Mouse (Mus musculus) lung, postnatal 4 days (tissue): Measurements from ENCODE around the gene Btf3l4.

Experiments
- DNase-seq, 2 experiments: peaks; one replicate each; pipeline ENCODE4 v3.0.0; 2021

The Btf3l4 gene

DNA sequence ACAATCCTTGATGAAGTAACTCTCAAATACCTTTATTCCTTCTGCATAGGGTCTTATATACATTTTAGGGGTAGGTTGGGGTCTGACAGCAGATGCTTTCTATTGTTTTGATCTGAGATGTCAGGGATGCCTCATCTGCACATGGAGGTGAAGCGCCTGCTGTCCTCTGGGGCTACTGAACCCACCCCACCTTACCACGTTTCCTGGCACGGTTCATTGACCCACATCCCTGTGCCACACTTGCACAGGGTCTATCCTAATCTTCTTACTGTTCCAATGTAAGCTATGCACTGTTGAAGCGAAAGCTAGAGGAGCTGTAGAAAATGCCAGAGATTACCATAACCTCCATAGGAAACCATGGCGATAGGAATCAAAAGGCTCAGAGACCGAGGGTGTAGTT, 21.9 kb downstream of the Btf3l4 start:
- no peak for DNase-seq

DNA sequence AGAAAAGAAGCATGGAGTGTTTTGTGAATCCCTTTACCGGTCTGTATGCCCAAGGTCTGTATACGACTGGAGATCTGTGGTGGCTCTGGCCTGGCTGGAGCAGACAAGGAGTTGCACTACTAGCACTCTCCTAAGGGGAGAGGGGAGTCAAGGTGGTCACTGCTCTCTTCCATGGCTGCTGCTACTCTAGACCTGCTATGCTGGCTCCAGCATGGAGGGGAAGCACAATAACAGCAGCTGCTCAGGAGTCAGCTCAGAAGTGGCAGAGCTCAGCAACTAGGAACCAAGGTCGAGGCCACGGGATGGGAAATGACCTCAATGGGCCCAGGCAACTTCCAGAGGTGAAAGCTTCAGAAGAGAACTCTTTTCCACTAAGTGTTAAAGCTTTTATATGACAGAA, 22.3 kb downstream of the Btf3l4 start:
- DNase-seq, result no peak

DNA sequence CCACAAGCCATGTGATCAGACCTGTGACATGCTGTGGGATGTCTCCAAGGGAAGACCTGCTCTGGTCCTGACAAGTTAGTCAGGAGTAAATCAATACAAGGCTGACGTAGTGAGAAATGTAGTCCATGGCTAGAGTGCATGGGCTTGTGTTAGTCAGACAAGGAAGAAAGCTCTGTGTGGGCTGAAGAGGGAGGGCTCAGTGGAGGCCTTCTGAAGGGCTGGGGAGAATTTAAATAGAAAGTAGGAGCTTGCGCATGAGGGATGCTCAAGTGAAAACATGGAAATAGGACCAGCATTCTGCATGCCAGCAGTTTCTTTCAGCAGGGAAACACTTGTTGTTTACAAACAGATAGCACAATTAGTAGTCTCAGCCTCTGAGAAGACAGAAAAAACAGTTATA, 29.9 kb downstream of the Btf3l4 start:
- DNase-seq, result no peak

DNA sequence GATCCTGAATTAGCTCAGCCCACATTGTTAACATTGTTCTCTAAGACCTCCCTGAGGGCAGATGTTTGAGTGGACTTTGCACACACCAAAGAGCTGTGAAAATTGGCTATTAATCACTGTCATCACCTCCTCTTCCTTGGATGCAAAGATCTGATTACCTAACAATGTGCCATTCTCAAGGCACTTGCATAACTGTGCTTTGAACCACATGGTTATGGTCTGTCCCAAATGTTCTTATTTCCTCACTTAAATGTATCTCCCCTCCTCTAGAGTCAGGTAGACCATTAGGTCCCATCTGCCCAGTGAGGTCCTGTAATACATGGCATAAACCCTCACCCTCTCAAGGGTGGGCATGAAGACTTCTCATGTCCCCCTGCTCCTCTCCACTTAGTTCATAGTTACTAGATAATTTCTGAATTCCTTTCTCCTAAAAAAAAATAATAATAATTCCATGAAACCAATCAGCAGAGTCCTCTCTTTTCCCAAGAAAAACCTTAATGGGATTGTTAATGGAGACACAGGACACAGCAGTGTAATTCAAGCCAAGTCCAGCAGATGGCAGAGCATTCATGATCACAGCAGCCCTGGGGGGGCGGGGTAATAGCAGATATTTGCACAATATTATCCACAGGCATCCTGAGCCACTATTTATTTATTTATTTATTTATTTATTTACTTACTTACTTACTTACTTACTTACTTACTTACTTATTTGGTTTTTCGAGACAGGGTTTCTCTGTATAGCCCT, 35.2 kb downstream of the Btf3l4 start:
- DNase-seq, result peak; percentile 50 to 82

DNA sequence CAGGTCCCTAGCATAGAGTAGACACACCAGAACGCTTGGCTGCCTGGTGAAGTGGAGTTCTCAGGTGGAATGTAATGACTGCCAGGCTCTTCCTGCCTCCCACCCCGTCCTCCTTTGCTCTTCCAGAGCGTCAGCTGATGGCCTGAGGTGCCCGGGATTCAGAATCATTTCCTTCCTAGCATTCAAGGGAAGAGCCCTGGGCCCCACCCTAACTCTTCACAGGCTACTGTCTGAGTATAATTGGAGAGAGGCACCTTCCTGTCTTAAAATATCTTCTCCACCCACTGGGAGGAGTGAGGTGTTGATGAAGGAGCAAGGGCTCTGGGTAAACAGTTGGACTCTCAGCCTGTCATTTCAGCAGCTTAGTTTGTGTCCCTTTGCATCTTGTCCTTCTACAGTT, 36.7 kb downstream of the Btf3l4 start:
- no peak for DNase-seq

DNA sequence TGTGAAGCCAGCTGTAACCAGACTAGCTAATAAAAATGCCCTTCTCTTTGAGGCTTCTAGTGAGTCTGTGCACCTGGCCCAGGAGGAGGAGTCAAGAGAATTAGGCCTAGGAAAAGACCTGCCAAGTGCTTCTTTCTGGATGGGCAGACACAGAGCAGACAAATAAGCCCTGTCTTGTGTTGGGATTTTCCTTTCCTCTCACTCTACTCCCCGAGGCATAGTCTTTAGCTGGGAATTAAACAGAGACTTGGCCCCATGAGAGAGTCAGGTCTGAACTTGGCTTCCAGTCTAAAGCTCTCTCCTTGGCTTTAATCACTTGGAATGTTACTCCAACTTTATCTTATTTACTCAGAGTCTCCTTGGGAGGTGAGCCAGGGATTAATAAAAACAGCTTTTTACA, 39.5 kb downstream of the Btf3l4 start:
- DNase-seq, result no peak

DNA sequence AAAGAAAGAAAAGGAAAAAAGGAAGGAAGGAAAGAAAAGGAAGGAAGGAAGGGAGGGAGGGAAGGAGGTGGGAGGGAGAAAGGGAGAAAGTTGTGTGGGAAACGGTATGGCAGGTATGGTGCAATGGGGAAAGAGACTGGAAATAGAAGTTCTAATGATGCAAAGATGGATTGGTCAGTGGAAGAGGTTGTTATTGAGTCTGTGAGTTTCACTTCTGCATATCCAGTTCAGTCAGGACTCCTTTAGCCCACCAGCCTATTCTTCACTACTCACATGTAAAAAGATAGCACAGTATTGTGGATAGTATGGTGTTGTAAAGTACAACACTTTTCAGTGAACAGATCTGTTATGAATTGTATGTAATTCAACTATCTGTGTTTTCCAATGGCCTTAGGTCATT, 42.9 kb downstream of the Btf3l4 start:
- no peak for DNase-seq

DNA sequence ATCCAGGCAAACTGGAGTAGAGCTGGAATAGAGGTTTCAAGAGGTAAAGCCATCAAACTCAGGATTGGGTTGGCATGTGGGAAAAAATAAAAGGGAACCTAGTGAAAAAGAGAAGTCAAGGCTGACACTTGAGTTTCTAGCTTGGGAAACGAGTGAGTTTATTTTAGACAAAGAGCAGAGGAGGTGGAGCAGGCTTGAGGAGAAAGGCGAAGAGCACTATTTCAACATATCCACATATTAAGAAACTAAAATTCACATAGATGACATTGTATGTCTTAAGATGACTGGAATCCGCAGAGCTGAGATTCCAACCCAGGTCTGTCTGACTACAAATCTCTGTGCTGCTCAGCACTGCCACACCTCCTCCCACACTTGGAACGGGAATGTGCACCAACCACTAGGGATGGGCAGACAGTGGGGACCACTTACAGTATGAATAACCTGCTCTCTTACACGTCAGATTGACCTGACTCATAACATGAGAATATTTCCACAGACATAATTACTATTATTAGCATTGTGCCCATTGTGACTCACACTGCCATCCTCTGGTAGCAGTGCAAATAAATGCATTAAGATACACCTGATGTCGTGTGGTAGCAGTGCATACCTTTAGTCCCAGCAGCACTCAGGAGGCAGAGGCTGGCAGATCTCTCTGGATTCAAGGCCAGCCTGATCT, 44.0 kb downstream of the Btf3l4 start:
- peak in 1 of 2 experiments; percentile 8 for DNase-seq

DNA sequence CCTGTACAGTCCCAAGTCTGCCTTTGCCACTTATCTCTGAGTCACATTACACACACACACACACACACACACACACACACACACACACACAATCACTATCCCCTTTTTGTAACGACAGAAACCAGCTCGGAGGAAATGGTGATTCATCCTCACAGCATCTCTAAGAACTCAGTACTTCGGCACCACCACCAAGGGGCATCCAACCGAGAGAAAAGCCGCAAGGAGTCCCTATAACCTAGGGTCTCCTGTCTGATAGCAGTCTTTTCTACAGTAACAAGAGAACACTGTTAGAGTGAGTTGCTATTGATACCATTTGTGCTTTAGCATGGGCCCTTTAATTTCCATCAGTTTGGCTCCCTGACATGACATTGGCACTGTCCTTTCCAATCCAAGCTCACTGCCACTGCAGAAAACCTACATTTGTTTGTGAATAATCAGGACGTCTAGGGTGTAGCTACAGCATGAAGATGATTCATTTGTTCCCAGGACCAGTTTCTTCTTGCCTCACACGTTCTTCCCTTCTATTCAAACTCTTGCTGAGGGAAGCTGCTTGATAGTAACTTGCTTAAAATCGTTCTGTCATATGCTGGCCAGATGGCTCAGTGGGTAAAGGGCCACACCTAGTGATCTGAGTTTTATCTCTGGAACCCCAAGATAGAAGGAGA, 50.9 kb downstream of the Btf3l4 start:
- no peak for DNase-seq

DNA sequence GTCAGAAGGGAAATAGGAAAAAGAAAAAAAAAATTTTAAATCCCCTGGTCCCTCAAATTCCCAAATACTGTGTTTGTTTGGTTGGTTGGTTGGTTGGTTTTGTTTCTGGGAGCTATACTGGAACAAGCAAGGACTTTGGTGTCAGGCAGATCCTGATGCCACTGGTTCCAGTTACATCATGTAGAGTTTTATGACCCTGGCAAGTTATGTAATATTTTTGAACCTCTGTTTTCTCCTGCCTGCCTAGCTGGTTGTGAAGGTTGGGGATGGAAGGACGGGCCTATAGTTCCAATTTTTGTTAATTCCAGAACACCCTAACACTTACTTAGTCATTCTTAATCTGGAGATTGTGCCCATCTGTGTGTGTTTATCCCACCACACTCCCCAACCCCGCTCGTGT, 51.8 kb downstream of the Btf3l4 start:
- no peak for DNase-seq

DNA sequence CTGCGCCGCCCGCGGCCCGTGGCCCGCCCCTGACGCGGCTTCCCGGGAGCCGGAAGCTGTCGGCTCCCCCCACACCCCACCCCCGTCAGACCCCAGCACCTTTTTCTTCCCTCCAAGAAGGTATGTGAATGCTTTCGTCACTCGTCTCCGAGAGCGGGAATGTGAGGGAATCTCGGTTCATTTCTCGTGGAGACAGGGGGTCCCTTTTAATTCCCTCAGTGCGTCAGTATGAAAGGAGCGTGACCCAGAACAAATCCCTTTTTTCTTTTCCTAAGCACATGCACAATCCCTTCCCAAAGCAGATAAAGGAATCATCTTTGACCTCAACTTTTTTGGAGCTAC, 52.6 kb downstream of the Btf3l4 start:
- DNase-seq, result no peak

DNA sequence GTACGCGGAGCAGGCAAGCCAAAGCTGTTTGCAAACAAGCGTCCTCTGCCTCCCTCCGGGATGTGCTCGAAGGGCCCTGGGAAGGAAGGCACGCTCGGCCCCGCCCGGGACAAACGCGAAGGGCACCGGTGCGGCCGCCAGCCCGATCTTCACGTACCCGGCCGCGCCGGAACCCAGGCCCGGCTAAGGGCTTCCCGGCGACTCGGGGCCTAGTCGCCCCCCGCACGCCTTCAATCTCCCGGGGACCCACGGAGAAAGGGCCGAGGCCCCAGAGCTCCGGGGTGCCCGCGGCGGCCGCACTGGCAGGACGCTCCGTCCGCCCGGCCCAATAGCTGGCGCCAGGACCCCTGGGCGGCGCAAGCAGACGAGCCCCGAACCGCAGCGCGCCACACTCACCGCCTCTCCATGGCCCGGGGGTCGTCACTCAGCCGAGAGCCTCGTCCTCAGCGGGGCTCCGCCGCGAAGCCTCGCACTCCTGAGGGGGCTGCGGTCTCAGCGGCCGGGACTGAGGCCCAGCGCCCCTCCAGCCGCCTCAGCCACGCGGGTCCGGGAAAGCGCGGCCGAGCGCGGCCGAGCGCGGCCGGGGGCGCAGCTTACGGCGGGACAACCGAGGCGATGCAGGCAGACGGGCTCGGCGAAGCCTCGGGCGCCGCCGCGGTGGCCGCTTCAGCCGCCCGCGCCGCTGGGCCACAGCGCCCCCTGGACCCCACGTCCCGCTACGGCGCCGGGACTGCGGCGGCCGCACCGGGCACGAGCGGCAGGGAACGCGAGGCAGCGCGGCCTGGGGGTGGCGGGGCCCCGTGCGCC, 53.2 kb downstream of the Btf3l4 start, which contains the start of gene Zfyve9:
TSS of gene Zfyve9 (minus strand) at position 742 of the 807 bp plus-strand sequence.
- DNase-seq, result peak; percentile 89 to 93

DNA sequence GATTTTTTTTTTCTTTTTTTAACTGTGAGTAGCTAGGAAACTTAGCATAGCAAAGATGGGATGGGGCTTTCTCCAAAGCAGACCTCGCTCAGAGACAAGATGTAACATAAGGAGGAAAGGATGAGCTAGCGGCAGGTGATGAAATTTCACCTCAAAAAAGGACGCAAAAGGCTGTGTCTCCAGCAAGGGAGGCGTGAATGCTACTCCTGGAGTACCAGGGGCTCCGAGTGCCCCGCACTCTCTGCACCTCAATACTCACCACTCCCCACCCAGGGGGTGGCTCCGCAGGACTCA, 53.7 kb downstream of the Btf3l4 start:
- DNase-seq, result no peak

DNA sequence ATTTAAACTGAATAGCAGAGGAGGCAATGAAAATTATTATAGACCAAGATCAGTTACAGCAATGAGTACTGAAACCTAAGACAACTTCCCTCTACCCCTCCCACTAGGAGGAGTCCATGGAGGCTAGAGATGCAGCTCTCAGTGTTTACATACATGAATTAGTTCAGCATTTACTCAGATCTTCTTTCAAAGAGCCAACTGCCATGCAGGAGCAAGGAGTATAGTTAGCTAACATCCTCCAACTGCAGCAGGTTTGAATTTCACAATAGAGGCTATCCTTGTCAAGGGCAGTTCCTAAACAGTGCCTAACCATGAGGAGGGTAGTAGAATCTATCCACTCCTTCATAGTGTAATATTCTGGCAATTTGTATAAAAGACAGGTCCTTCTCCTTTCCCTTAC, 64.9 kb downstream of the Btf3l4 start:
- DNase-seq, result no peak
